Mouse (Mus musculus): ENCODE results near the gene Slc19a1.

Slc19a1 gene

DNA sequence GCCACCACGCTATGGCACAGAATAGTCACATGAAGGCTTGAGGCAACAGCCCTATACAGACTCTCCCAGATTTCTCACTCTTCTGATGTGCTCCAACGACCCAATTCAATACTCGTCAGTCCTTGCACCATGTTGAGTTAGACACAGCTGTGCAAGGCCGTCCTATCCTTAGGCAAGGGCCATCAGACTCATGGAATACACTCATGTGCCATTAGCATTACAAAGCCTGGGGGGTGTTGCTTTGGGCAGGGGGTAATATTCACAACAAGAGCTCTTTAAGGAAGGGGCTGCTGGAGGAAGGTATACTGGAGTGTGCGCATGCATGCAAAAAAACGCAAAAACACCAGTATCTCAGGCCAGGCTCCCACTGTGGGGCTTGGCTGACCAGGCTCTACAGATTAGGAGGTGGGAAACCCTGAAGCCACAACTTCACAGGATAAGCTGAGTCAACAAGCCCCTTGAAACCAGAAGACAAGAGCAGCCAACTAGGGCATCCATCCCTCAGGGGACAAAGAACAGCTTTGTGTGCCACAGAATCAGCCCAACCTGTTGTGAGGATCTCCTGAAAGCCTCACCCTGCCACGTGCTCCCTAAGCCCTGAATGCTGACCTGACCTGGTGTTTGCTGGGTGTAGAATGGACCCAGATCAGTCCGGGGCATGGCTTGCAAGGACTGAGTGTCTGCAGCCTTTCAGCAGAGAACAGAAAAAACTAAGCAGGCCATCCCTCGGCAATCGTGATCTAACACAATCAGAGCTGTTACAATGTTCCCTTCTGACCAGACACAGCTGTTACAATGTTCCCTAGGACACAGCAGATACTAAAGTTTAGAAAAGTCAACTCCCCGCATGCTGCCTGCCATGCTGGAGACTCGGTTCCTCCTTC is 65.2 kb downstream of the Slc19a1 start:
- DNase-seq, result no peak

DNA sequence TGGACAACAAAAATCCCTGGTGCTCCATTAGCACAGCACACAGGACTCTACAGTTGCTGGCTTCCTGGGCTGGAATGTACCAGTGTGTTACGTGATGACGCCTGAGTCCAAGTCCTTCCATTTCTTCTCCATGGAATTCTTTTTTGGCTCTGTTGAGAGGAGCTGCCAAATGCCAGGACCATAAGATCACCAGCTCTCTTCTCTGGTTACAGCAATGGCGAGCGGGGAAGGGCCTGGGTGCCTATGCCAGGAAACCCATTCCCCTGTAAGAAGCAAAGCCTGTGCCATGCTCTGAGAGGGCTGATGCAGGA is 65.8 kb downstream of the Slc19a1 start:
- no peak for DNase-seq

DNA sequence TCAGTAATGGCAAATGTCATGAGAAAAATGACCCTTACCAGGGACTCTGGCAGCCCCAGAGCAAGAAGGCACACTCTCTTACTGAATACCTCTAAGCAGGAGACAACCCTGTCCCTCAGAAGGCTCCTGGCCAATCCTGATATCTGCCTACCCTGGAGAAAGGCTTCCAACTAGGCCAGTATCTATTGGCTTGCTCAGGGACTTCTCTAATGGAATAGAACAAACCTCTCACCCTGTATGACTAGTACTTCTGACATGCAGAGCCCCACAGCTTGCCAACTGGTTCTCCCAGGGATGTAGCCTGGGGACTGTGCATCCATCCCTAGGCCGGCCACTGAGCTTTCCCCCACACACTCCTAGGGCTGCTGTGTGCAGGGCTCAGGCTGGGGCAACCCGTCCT is 66.6 kb downstream of the Slc19a1 start:
- no peak for DNase-seq

DNA sequence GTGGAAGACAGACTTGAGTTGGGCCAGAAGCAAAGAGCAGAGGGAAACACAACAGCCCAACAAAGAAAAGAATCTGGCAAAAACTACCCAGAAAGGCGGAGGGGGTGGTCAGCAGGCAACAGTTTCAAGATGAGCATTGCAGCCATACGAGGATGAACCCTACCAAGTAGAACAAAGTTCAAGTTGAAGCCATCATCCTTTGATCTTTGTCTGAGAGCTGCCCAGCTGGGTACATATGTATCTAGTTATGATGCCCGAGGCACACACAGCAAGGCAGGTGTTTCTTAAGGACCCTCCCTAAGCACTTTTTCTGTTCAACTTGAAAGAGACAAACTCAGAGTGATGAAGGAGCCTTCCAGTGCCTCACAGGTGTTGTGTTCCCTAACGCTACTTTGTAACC is 67.7 kb downstream of the Slc19a1 start:
- no peak for DNase-seq

DNA sequence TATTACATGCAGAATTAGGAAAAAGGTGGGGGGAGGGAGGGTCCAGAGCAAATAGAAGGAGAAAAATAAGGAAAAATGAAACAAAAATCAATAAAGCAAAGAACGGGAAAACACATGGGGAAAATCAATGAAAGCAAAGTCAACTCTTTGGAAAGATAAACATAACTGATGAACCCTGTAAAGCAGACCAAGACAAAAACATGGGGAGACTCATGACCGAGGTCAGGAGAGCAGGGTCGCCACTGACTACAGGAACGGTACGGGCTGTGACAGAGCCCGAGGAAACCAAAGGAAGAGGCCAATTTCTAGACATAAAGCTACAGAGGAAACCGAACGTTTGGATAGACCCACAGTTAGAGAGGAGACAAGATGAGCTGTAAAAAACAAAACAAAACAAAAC is 71.6 kb downstream of the Slc19a1 start:
- no peak for DNase-seq

DNA sequence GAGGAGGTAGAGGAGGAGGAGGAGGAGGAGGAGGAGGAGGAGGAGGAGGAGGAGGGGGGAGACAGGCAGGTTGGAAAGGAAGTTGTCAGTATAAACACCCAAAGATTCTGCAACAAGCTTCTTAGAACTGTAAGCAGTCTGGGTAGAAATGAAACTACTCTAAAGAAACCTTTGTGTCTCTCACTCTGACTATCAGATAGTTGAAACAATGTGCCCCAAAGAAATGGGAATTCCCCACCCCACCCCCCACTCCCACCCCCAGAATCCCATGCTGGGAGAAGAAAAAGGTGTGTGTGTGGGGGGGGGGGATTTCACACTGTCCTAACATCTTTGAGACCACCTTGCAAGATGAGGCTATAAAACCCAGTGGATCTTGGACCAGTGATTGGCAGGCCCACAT is 72.3 kb downstream of the Slc19a1 start:
- no peak for DNase-seq

DNA sequence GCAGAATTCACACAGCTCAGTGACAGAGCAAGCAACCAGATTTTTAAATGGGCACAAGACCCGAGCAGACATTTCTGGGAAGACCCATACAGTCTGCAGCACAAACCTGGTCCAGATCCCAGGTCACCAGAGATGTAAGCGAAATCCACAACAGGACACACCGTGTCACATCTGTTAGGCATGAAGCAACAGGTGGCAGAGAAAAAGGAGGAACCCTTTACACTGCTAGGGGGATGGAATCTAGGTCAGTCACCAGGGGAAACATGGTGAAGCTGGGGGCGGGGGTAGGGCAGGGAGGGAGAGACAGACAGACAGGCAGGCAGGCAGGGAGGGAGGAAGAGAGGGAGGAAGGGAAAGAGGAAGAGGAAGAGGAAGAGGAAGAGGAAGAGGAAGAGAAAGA is 76.1 kb downstream of the Slc19a1 start:
- DNase-seq, result no peak

DNA sequence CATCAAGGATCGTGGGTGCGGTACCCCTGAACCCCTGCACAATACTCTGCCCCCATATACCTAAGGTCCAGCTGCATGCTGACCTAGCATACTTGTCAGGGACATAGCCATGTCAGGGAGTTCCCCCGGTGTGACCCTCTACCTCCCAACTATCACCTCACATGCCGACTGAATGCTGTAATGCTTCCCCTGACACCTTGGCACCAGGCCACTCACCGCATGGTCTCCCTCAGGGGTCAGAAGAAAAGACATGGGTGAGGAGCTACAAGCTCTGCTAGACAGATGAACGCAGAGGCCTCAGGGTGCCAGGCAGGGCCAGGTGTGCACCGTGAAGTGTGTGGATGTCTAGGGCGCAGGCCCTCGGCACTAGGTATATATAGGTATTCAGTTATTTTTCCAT is 78.0 kb downstream of the Slc19a1 start:
- no peak for DNase-seq

Measured in cerebellum, postnatal 10 days (tissue).